Mouse (Mus musculus) embryo, embryonic 10.5 days (tissue): ENCODE measurements at regions not wholly inside any gene's neighbourhood (a gene's known extent, or its start where the extent isn't known, plus 50 kb on each side); places are given as distances from the start of the nearest gene placed in this dataset.
A peak's percentile ranks its signal among the peaks of the same experiment; 100 is the strongest.
"Not testable (repeated sequence)": the region's sequence is repeated elsewhere in the genome, so short reads cannot be mapped to it uniquely, and the experiment has no call there.

Experiments
- DNase-seq: peaks from one replicate; pipeline ENCODE4 v3.0.0-alpha.2; 2015; ENCODE audit warnings: low spot score

GRCm38 (mm10) chr6:5663433-5664175 is 61.8 kb upstream of the Dync1i1 start:
- no peak for DNase-seq

GRCm38 (mm10) chr6:5645150-5645732 is 80.2 kb upstream of the Dync1i1 start:
- DNase-seq: peak; percentile 90

GRCm38 (mm10) chr6:5634222-5634621 is 91.2 kb upstream of the Dync1i1 start:
- DNase-seq: no peak

- peak; percentile 86 for DNase-seq
Measured at GRCm38 (mm10) chr6:5633036-5633708, 92.3 kb upstream of the Dync1i1 start.

- DNase-seq: no peak
Measured at GRCm38 (mm10) chr6:5624085-5624484, 101.4 kb upstream of the Dync1i1 start.

- no peak for DNase-seq
Measured at GRCm38 (mm10) chr6:5621582-5621981, 103.9 kb upstream of the Dync1i1 start.

GRCm38 (mm10) chr6:5594011-5594410 is 97.9 kb upstream of the Pdk4 start:
- DNase-seq: peak; percentile 8

GRCm38 (mm10) chr6:5589635-5590034 is 93.5 kb upstream of the Pdk4 start:
- peak; percentile 92 for DNase-seq

GRCm38 (mm10) chr6:5582923-5583525 is 86.9 kb upstream of the Pdk4 start:
- DNase-seq: no peak

GRCm38 (mm10) chr6:5576891-5577290 is 80.8 kb upstream of the Pdk4 start:
- not testable (repeated sequence) for DNase-seq

GRCm38 (mm10) chr6:5566582-5566981 is 70.5 kb upstream of the Pdk4 start:
- DNase-seq: no peak

GRCm38 (mm10) chr6:5565049-5565448 is 68.9 kb upstream of the Pdk4 start:
- DNase-seq: no peak

- no peak for DNase-seq
Measured at GRCm38 (mm10) chr6:5553703-5554394, 57.7 kb upstream of the Pdk4 start.

GRCm38 (mm10) chr6:5550067-5550466 is 54.0 kb upstream of the Pdk4 start:
- no peak for DNase-seq
